Mouse (Mus musculus) limb, embryonic 15.5 days (tissue): ENCODE results near the gene Gm17584. TPM values are rescaled to one million over a fixed set of nuclear protein-coding genes. Genes with fewer than 3 reads are reported as not detected.
"Not testable (repeated sequence)": the region's sequence is repeated elsewhere in the genome, so short reads cannot be mapped to it uniquely, and the experiment has no call there.

Source experiments
- ATAC-seq: fragments of 200-750 bp; cut with Nextera tagmentation; 2 replicates; pipeline ENCODE4 v1.8.0; 2017; ENCODE audit warnings: low read depth, moderate TSS enrichment; ENCODE audit not compliant: insufficient number of reproducible peaks, low FRiP score, low TSS enrichment
- H3K27ac ChIP-seq: fragments of 300-500 bp; sonication (generic); 2 replicates; pipeline ENCODE4 v1.5.1; 2015; ENCODE audit warnings: moderate library complexity, mild to moderate bottlenecking, inconsistent platforms
- H3K27me3 ChIP-seq: fragments of 300-500 bp; sonication (generic); 2 replicates; pipeline ENCODE4 v1.6.1; 2015; ENCODE audit warnings: inconsistent platforms
- H3K36me3 ChIP-seq: fragments of 300-500 bp; sonication (generic); 2 replicates; pipeline ENCODE4 v1.6.1; 2015; ENCODE audit warnings: inconsistent platforms
- H3K4me1 ChIP-seq: fragments of 300-500 bp; sonication (generic); 2 replicates; pipeline ENCODE4 v1.6.1; 2015; ENCODE audit warnings: inconsistent platforms
- H3K4me2 ChIP-seq: fragments of 300-500 bp; sonication (generic); 2 replicates; pipeline ENCODE4 v1.6.1; 2015; ENCODE audit warnings: mild to moderate bottlenecking, inconsistent platforms
- H3K4me3 ChIP-seq: fragments of 300-500 bp; sonication (generic); 2 replicates; pipeline ENCODE4 v1.5.1; 2015; ENCODE audit warnings: mild to moderate bottlenecking, inconsistent platforms
- H3K9ac ChIP-seq: fragments of 300-500 bp; sonication (generic); 2 replicates; pipeline ENCODE4 v1.6.1; 2015; ENCODE audit warnings: inconsistent platforms
- H3K9me3 ChIP-seq: fragments of 300-500 bp; sonication (generic); 2 replicates; pipeline ENCODE4 v1.6.1; 2016; ENCODE audit warnings: inconsistent platforms
- WGBS: fragments of 180-500 bp; shearing (Covaris S2); methylation state at CpG from one replicate; pipeline ENCODE4 v1.1.7; 2015; 5-methylcytosine and 5-hydroxymethylcytosine counted together
- polyA plus RNA-seq: library from polyadenylated mRNA; unstranded; fragments of >200 nt; fragmentation: Nextera tagmentation; extraction: Ambion mirVana; gene quantifications from 2 replicates; pipeline ENCODE4 v1.2.1, GENCODE M21; 2015

Gm17584 gene
- polyA plus RNA-seq: not detected in 2 replicates

DNA sequence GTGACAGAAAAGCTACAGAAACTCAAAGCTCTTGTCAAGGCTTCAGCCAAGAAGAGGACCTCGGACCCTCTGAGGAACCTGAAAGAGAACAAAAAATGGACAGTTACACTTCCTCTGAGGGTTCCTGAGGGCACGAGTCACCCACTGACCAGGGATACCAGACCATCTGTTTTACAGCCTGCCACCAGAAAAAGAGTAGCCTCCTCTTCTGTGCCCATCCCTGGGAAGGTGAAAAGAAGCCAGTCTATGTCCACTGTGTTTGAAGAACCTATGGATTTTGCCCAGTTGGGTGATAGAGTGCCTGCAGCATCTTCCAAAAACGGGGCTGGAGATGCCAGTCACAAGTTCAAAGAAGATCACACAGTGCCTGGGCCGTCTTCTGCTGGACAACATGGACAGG lies at the start of gene Gm17584:
Gm17584 (plus strand) TSS at position 301 of the 400 bp plus-strand sequence.
- WGBS: no CpG with 5 or more reads among the region's 4 CpGs
- not testable (repeated sequence) for H3K4me1 ChIP-seq, H3K4me2 ChIP-seq, ATAC-seq, H3K4me3 ChIP-seq, H3K27me3 ChIP-seq, H3K27ac ChIP-seq, H3K9me3 ChIP-seq, H3K36me3 ChIP-seq, H3K9ac ChIP-seq

Other genes starting within 250 kb of the Gm17584 start
- not detected in 2 replicates for gene Gm17469, start 129.3 kb downstream of the Gm17584 start, polyA plus RNA-seq